Mouse (Mus musculus): Measurements from ENCODE around the gene Nudt16l1. TPM values are rescaled to one million over a fixed set of nuclear protein-coding genes. Genes with fewer than 3 reads are reported as not detected.

Gene Nudt16l1
- total RNA-seq, 2 experiments from 2014 or later = 65.9 to 68.9 TPM

GRCm38 (mm10) chr16:4913783-4914735 lies 24.5 kb upstream of the Nudt16l1 start:
- DNase-seq = peak; percentile 67
- intact Hi-C loops (cut with DNase I) = no loop called here

DNA sequence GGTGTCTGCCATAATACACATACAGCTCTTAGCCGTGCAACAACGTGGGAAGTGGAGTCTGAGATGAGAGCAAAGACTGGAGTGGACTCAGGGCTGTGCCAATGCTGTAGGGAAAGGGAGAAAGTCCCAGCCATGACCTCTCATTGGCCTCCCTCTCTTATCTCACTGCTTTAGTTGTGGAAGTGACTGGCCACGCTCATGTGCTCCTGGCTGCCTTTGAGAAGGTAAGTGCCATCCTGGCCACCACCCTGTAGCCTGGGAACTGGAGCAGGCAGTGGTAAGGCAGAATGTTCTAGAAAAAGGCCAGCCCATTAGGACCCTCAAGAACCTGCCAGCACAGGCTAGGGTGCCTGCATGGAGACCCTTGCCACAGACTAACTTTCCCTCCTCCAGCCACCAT lies 22.6 kb upstream of the Nudt16l1 start:
- DNase-seq = no peak
- intact Hi-C loops (cut with DNase I) = no loop called here

GRCm38 (mm10) chr16:4916608-4917007 lies 22.0 kb upstream of the Nudt16l1 start:
- intact Hi-C loops (cut with DNase I) = no loop called here

GRCm38 (mm10) chr16:4920556-4920955 lies 18.0 kb upstream of the Nudt16l1 start:
- DNase-seq = no peak
- intact Hi-C loops (cut with DNase I) = no loop called here

More at GRCm38 (mm10) chr16:4916608-4917007, 22.0 kb upstream of the Nudt16l1 start:
- no peak for DNase-seq

GRCm38 (mm10) chr16:4922481-4922880 lies 16.1 kb upstream of the Nudt16l1 start:
- intact Hi-C loops (cut with DNase I) = no loop called here
- DNase-seq = no peak

DNA sequence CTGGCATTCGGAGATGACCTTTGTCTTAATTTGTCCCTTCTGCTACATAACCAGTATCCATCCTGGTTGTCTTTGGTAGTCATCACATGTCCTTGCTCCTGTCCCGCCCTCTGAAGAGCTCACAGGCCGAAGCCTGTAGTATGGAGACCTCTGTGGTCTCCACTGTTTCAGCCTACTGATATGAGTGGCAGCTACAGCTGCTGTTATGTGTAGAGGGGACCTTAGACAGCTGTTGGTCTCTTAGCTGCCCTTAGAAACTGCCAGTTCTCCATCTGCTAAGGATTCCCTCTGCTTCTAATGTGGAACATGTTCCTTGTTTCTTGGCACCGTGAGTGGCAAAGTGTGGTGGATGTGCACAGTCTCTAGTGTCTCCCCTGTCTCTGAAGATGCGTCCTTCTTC lies 14.6 kb upstream of the Nudt16l1 start:
- DNase-seq = no peak
- intact Hi-C loops (cut with DNase I) = no loop called here

DNA sequence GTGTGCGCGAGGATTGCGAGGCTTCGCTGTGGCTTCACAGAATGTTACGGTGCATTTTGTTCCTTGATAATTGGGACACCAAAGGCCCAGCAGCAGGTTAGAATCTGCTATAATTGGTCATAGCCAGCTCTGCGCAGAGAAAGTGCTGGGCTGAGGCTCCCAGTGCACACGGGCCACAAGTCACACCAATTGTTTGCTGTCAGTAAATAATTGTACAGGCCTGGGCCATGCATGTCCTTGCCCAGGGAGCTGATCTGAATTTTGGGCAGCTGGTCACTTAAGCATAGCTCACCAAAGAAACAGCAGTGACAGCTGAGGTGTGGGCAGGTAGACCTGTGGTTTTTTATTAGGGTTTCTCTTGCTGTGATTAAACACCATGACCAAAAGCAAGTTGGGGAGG lies 10.6 kb upstream of the Nudt16l1 start:
- intact Hi-C loops (cut with DNase I) = no loop called here
- no peak for DNase-seq

DNA sequence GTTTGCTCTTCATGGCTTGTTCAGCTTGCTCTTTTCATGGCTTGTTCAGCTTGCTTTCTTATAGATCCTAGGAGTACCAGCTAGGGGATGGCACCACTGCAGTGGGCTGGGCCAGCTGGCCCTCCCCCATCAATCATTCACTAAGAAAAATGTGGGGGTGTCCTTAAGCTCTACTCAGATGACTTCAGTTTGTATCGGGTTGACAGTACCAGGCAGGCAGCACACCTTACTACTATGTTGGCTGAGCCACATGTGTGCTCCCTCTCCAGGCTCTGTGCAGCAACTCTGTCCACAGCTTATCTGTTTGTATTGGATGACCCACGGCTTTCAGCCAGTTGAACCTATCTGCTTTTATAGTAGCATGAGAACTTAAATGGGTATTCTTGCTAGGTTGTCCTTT lies 10.1 kb upstream of the Nudt16l1 start:
- no peak for DNase-seq
- intact Hi-C loops (cut with DNase I) = no loop called here

DNA sequence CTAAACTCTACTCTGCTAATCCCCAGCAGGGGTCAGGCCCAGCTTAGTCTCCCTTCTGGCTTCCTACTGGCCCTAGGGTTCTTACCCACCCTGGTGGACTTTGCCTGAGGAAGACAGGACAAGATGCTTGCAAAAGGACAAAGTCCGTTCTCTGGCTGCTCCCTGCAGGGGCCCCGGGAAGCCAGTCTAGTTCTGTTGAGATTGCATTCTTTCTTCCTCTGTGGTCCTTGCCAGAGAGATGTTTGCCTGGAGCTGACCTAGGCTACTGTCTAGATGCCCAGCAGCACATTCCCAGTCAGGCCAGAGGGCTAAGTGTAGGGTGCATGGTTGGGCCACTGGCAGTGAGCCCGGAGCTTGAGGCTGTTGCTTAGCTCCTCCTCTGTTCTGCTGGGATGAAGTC lies 6.1 kb upstream of the Nudt16l1 start:
- no peak for DNase-seq
- intact Hi-C loops (cut with DNase I) = no loop called here

- no peak for DNase-seq
- intact Hi-C loops (cut with DNase I) = no loop called here
Measured at GRCm38 (mm10) chr16:4935430-4935829, 3.1 kb upstream of the Nudt16l1 start.

DNA sequence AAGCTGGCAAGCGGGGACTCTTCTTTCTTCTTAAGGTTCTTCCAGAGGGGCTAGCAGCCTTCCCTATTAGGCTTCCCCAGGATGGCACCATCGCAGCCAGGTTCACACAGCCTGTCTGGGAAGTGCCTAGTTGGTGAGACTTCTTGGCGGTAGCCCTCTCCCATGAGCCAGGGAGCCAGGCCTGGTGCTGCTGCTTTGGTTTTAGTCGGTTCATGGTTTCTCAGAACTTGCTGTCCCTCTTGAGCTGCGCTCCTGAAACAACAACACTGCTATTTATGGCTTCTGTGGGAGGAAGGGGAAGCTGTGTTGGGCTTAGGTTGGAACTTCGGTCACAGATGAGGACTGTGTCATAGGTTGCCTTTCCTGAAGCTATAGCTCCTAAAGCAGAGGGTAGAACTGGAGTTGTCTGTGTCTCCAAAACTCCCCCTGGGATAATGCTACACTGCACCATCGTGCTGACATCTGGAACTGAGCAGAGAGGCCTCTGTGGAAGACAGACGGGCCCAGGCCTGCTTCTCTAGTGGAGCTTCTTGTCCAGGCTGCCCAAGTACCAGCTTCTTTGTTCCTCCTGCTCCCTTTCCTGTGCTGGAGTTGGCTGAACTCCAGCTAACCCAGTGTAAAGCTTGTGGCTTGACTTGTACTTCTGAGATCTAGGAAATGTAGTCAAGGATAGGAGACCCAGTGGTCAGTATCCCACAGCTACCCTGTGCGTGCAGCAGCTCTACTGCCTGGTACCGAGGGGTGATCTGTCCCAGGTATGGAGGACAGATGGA lies 2.4 kb upstream of the Nudt16l1 start:
- no peak for DNase-seq
- intact Hi-C loops (cut with DNase I) = no loop called here

GRCm38 (mm10) chr16:4937351-4938190 lies 990 bp upstream of the Nudt16l1 start:
- no peak for DNase-seq
- intact Hi-C loops (cut with DNase I) = no loop called here

GRCm38 (mm10) chr16:4938989-4939388 lies 428 bp downstream of the Nudt16l1 start:
- peak; percentile 97 for DNase-seq
- intact Hi-C loops (cut with DNase I) = no loop called here

GRCm38 (mm10) chr16:4939412-4939811 lies 851 bp downstream of the Nudt16l1 start:
- peak; percentile 36 for DNase-seq
- intact Hi-C loops (cut with DNase I) = no loop called here

DNA sequence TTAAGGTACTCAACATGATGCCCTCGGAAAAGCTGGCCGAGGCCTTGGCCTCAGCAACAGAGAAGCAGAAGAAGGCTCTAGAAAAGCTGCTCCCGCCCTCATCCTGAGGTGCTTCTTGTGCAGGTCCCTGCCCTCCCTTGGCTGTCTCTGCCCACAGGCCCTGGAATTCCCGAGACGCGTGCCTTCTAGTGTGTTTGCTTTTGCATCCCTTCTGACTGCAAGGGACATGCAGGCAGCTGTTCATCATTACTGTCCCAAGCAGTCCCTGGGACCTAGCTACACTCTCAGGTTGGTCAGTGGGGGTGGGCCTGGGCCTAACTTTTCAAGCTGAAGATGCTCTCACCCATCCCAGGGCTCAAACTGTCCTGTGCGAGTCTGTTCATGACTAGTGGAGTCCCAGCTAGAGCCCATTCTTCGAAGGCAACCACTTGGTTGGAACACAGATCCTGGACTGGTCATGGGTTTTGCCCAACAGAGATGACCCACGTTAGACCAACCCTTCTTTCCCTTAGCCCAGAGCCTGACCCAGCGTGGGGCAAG lies 1.8 kb downstream of the Nudt16l1 start:
- DNase-seq = no peak
- intact Hi-C loops (cut with DNase I) = no loop called here

DNA sequence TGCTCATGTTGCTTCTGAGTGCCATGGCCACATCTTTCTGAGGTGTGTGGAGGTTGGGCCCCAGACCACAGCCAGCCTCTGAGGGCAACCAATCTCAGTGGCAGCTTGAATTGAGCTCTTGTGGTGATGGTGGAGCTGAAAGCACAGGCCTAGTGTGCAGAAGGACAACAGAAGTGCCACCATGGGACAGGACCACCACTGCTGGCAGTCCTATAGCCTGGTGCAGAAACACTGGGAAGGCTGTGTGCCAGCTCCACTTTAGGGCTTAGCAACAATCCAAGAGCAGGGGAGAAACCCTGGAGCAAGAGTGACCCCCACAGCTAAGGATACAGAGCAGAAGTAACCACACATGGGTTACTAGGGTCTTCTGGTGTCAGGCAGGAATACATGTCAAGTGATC lies 2.5 kb downstream of the Nudt16l1 start:
- intact Hi-C loops (cut with DNase I) = no loop called here

GRCm38 (mm10) chr16:4942868-4943267 lies 4.3 kb downstream of the Nudt16l1 start:
- intact Hi-C loops (cut with DNase I) = no loop called here
- DNase-seq = no peak

More for the DNA sequence above, 2.5 kb downstream of the Nudt16l1 start:
- no peak for DNase-seq

- intact Hi-C loops (cut with DNase I) = no loop called here
- no peak for DNase-seq
Measured at GRCm38 (mm10) chr16:4943431-4943830, 4.9 kb downstream of the Nudt16l1 start.

GRCm38 (mm10) chr16:4945415-4945814 lies 6.9 kb downstream of the Nudt16l1 start:
- no peak for DNase-seq
- intact Hi-C loops (cut with DNase I) = no loop called here

- DNase-seq = no peak
- intact Hi-C loops (cut with DNase I) = no loop called here
Measured at GRCm38 (mm10) chr16:4946155-4946554, 7.6 kb downstream of the Nudt16l1 start.

DNA sequence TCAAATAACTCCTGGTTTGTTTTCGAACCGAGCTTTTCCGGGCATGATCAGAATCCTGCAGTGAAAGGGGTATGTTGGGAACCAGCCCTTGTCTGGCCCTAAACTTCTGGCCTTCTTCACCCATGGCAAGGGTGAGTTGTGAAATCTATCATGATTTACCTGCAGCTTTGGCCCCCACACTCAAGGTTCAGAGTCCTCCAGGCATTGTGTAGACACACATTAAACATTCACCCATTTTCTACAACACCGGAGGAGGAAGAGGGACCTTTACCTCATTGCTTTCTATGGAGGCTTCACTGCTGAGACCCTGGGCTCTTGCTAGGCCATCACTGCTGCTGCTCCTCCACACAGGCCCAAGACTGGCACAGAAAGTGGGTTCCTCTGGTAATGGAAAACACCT lies 8.8 kb downstream of the Nudt16l1 start:
- intact Hi-C loops (cut with DNase I) = no loop called here
- DNase-seq = no peak

All from left cerebral cortex, postnatal 4 days (tissue).